Mouse (Mus musculus) ovary, adult 18-20 months (tissue): ENCODE measurements around the gene Olfr362.
"Not testable (repeated sequence)": the region's sequence is repeated elsewhere in the genome, so short reads cannot be mapped to it uniquely, and the experiment has no call there.

Experiments
- DNase-seq: peaks from one replicate; pipeline ENCODE4 v3.0.0; 2022; ENCODE audit warnings: low spot score, mixed read lengths

Gene Olfr362

DNA sequence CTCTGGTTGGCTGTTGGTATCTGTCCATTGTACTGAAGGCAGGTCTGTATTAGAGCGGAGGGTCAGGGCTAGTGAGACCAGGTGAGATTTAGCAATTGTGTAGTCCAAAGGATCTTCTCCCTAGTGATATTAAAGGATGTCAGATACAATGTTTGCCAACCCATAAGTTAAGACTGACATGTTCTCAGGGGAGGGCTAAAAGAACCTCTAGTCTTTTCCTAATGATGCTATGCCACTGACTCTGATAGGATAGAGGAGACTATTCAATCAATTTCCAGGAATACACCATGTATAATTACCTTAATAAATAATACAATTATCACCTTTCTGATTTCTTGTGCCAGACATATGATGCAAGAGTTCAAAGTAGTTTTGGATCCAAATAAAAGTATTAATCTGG lies at the start of gene Olfr362:
Gene Olfr362 (minus strand): TSS at position 101 of the 400 bp plus-strand sequence.
- no peak for DNase-seq

DNA sequence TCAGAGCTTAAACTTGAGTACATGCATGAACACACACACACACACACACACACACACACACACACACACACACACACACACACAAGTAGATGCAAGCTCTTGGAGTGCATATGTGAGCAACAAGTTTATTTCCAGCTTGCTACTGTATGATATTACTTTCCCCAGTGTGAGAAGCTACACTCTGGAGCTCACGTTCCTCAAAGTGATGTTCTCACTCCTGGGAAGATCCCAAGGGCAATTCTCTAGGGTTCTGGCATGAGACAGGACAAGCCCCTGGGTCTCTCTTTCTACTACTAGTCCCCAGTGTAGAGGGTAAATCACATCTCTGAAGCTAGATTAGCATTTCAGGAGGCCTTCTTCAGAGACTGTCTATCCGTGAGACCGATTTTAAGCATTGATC lies 21.3 kb upstream of the Olfr362 start, which contains the start of gene Olfr364-ps1:
Gene Olfr364-ps1 (plus strand): TSS at position 301 of the 400 bp plus-strand sequence.
- no peak for DNase-seq

DNA sequence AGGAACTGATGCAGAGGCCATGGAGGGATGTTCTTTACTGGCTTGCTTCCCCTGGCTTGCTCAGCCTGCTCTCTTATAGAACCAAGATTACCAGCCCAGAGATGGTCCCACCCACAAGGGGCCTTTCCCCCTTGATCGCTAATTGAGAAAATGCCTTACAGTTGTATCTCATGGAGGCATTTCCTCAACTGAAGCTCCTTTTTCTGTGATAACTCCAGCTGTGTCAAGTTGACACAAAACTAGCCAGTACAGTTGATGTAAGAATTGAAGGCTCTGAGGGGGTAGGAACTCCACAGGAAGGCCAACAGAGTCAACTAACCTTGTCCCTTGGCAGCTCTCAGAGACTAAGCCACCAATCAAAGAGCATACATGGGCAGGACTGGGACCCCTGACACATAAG lies 28.5 kb downstream of the Olfr362 start, which contains the start of gene Olfr361:
Gene Olfr361 (minus strand): TSS at position 101 of the 400 bp plus-strand sequence.
- DNase-seq: not testable (repeated sequence)

DNA sequence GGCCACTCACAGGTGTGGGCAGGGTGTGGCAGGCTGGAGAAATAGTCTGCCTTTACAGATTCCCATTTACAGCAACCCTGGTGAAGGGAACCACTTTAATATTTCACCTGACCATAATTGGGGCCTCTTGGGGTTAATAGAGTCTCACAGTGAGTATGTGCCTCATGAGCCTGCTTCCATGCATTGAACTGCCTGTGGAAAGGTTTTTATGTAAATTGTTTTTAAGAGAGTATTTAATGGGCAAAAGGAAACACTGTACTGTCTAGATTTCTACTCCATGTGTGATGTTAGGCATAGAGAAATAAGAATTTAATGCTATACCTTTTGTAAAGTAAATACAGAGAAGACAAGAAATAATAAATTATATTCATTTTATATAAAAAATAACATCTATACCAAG lies 52.3 kb downstream of the Olfr362 start, which contains the start of gene Olfr360:
Gene Olfr360 (plus strand): TSS at position 301 of the 400 bp plus-strand sequence.
- DNase-seq: no peak
